Mouse (Mus musculus) hindbrain, postnatal 0 days (tissue): ENCODE data around the gene Foxp1. TPM values are rescaled to one million over a fixed set of nuclear protein-coding genes. Genes with fewer than 3 reads are reported as not detected.

Experiments
- ATAC-seq: fragments of 200-750 bp; cut with Nextera tagmentation; 2 replicates; pipeline ENCODE4 v1.8.0; 2017; ENCODE audit warnings: mild to moderate bottlenecking, moderate TSS enrichment, moderate library complexity
- DNase-seq: peaks from one replicate; pipeline ENCODE4 v3.0.0-alpha.2; 2015; ENCODE audit warnings: low spot score
- H3K27ac ChIP-seq: fragments of 300-500 bp; sonication (generic); 2 replicates; pipeline ENCODE4 v1.5.1; 2014; ENCODE audit warnings: mild to moderate bottlenecking
- H3K27me3 ChIP-seq: fragments of 300-500 bp; sonication (generic); 2 replicates; pipeline ENCODE4 v1.6.1; 2014; ENCODE audit warnings: low read length, mixed read lengths; ENCODE audit not compliant: insufficient read depth
- H3K36me3 ChIP-seq: fragments of 300-500 bp; sonication (generic); 2 replicates; pipeline ENCODE4 v1.6.1; 2014; ENCODE audit warnings: low read length, mixed read lengths; ENCODE audit not compliant: insufficient read depth
- H3K4me1 ChIP-seq: fragments of 300-500 bp; sonication (generic); 2 replicates; pipeline ENCODE4 v1.6.1; 2014; ENCODE audit warnings: antibody characterized with exemption, low read length, mixed read lengths; ENCODE audit not compliant: insufficient read depth
- H3K4me2 ChIP-seq: fragments of 300-500 bp; sonication (generic); 2 replicates; pipeline ENCODE4 v1.6.1; 2014; ENCODE audit warnings: low read depth, mild to moderate bottlenecking, low read length, moderate library complexity, mixed read lengths
- H3K4me3 ChIP-seq: fragments of 300-500 bp; sonication (generic); 2 replicates; pipeline ENCODE4 v1.5.1; 2014; ENCODE audit warnings: low read length
- H3K9ac ChIP-seq: fragments of 300-500 bp; sonication (generic); replicated peaks from 2 replicates; pipeline ENCODE4 v1.6.1; 2014; ENCODE audit warnings: mild to moderate bottlenecking, low read length, moderate library complexity, mixed read lengths
- H3K9me3 ChIP-seq: fragments of 300-500 bp; sonication (generic); 2 replicates; pipeline ENCODE4 v1.6.1; 2016; ENCODE audit warnings: low read length, mixed read lengths
- CTCF ChIP-seq: IDR thresholded peaks from 2 replicates; pipeline ENCODE4 v1.5.1; 2016; ENCODE audit warnings: antibody characterized with exemption, control low read depth, low read depth
- WGBS: fragments of 180-500 bp; shearing (Covaris S2); extraction: QIAGEN DNeasy Blood & Tissue Kit; methylation state at CpG from one replicate; pipeline ENCODE4 v1.1.7; 2014; 5-methylcytosine and 5-hydroxymethylcytosine counted together
- polyA plus RNA-seq: library from polyadenylated mRNA; unstranded; fragments of >200 nt; fragmentation: Nextera tagmentation; extraction: Ambion mirVana; gene quantifications from 2 replicates; pipeline ENCODE4 v1.2.1, GENCODE M21; 2015
- total RNA-seq: library from RNA; depleted of rRNA; stranded (reverse); fragments of >200 nt; gene quantifications from 2 replicates; pipeline ENCODE4 v1.2.3, GENCODE M21; 2014

The Foxp1 gene
- total and polyA plus RNA-seq, 2 experiments from 2014 or later = 53.6 to 54.8 TPM

GRCm38 (mm10) chr6:99103911-99104310 lies 418.6 kb downstream of the Foxp1 start:
- 55% methylated on average over 3 of the region's 3 CpGs for WGBS
- H3K4me1 ChIP-seq = 0 out of 2 replicates have a peak, but pooled peaks cover 2% of the 10 kb centered on the region
- H3K36me3 ChIP-seq = no peaks in the 10 kb centered on the region
- H3K27me3 ChIP-seq = no peaks in the 10 kb centered on the region
- H3K4me3 ChIP-seq = no peak overlapping the region
- H3K4me2 ChIP-seq = no peak overlapping the region
- ATAC-seq = no peak
- no peak overlapping the region for H3K9ac ChIP-seq
- H3K9me3 ChIP-seq = no peaks in the 10 kb centered on the region
- H3K27ac ChIP-seq = no peak overlapping the region
- no peak for DNase-seq
- no peak for TF ChIP-seq CTCF

- Histone ChIP-seq H3K4me3 (no peak overlapping the region), H3K9me3 (no peaks in the 10 kb centered on the region), H3K9ac (no peak overlapping the region), H3K27me3 (no peaks in the 10 kb centered on the region), H3K4me1 (0 out of 2 replicates have a peak, but pooled peaks cover 2% of the 10 kb centered on the region), H3K4me2 (peak overlapping the region; percentile 23; the same call in 1 of the 2 replicates), H3K27ac (no peak overlapping the region), H3K36me3 (no peaks in the 10 kb centered on the region)
- 14% methylated on average over 6 of the region's 6 CpGs for WGBS
- DNase-seq (peak; percentile 15), ATAC-seq (peak; percentile 43; the same call in 1 of the 2 replicates)
- TF ChIP-seq CTCF = no peak
Measured at GRCm38 (mm10) chr6:99101489-99101908, 421.0 kb downstream of the Foxp1 start.

GRCm38 (mm10) chr6:99100331-99100730 lies 422.2 kb downstream of the Foxp1 start:
- H3K4me2 ChIP-seq = no peak overlapping the region
- H3K9ac ChIP-seq = no peak overlapping the region
- TF ChIP-seq CTCF = no peak
- no peaks in the 10 kb centered on the region for H3K36me3 ChIP-seq
- ATAC-seq (no peak), DNase-seq (no peak)
- no peaks in the 10 kb centered on the region for H3K27me3 ChIP-seq
- 0 out of 2 replicates have a peak, but pooled peaks cover 2% of the 10 kb centered on the region for H3K4me1 ChIP-seq
- no peaks in the 10 kb centered on the region for H3K9me3 ChIP-seq
- H3K4me3 ChIP-seq = no peak overlapping the region
- H3K27ac ChIP-seq = no peak overlapping the region
- WGBS = 79% methylated on average over 5 of the region's 5 CpGs

GRCm38 (mm10) chr6:99099781-99100180 lies 422.7 kb downstream of the Foxp1 start:
- Histone ChIP-seq H3K27ac (no peak overlapping the region), H3K4me1 (0 out of 2 replicates have a peak, but pooled peaks cover 2% of the 10 kb centered on the region), H3K4me3 (no peak overlapping the region), H3K9ac (no peak overlapping the region), H3K36me3 (no peaks in the 10 kb centered on the region), H3K27me3 (no peaks in the 10 kb centered on the region), H3K4me2 (no peak overlapping the region), H3K9me3 (no peaks in the 10 kb centered on the region)
- whole genome bisulfite sequencing = 82% methylated on average over 4 of the region's 4 CpGs
- DNase-seq (no peak), ATAC-seq (no peak)
- TF ChIP-seq CTCF = no peak

- no peak overlapping the region for H3K4me2 ChIP-seq
- no peak for TF ChIP-seq CTCF
- no peaks in the 10 kb centered on the region for H3K27me3 ChIP-seq
- no peaks in the 10 kb centered on the region for H3K9me3 ChIP-seq
- H3K36me3 ChIP-seq = no peaks in the 10 kb centered on the region
- 0 out of 2 replicates have a peak, but pooled peaks cover 2% of the 10 kb centered on the region for H3K4me1 ChIP-seq
- ATAC-seq (no peak), DNase-seq (no peak)
- H3K27ac ChIP-seq = no peak overlapping the region
- no peak overlapping the region for H3K4me3 ChIP-seq
- no peak overlapping the region for H3K9ac ChIP-seq
- 33% methylated on average over 7 of the region's 7 CpGs for WGBS
Measured at GRCm38 (mm10) chr6:99097191-99097590, 425.3 kb downstream of the Foxp1 start.

- no peak overlapping the region for H3K9ac ChIP-seq
- no peak for TF ChIP-seq CTCF
- no peak overlapping the region for H3K4me2 ChIP-seq
- ATAC-seq (no peak), DNase-seq (no peak)
- no peak overlapping the region for H3K4me3 ChIP-seq
- H3K27me3 ChIP-seq = no peaks in the 10 kb centered on the region
- H3K36me3 ChIP-seq = no peaks in the 10 kb centered on the region
- WGBS = 57% methylated on average over 7 of the region's 7 CpGs
- H3K9me3 ChIP-seq = no peaks in the 10 kb centered on the region
- no peak overlapping the region for H3K27ac ChIP-seq
- 0 out of 2 replicates have a peak, but pooled peaks cover 2% of the 10 kb centered on the region for H3K4me1 ChIP-seq
Measured at GRCm38 (mm10) chr6:99096776-99097166, 425.8 kb downstream of the Foxp1 start.

GRCm38 (mm10) chr6:99096105-99096775 lies 426.3 kb downstream of the Foxp1 start:
- Histone ChIP-seq H3K4me2 (peak overlapping the region; percentile 38), H3K9ac (peak overlapping the region; percentile 0; the same call in 1 of the 2 replicates), H3K4me3 (peak overlapping the region; percentile 19), H3K4me1 (0 out of 2 replicates have a peak, but pooled peaks cover under 1% of the 10 kb centered on the region), H3K27ac (peak overlapping the region; percentile 45; the same call in 1 of the 2 replicates), H3K36me3 (no peaks in the 10 kb centered on the region), H3K9me3 (no peaks in the 10 kb centered on the region), H3K27me3 (no peaks in the 10 kb centered on the region)
- ATAC-seq (no peak), DNase-seq (peak; percentile 41)
- TF ChIP-seq CTCF = no peak
- WGBS = 29% methylated on average over 12 of the region's 12 CpGs
